Mouse (Mus musculus) limb, embryonic 12.5 days (tissue): ENCODE results near the gene Akirin1. TPM values are rescaled to one million over a fixed set of nuclear protein-coding genes. Genes with fewer than 3 reads are reported as not detected.
A peak's percentile ranks its signal among the peaks of the same experiment; 100 is the strongest.

Experiments used
- ATAC-seq: fragments of 200-750 bp; cut with Nextera tagmentation; 2 replicates; pipeline ENCODE4 v1.8.0; 2017; ENCODE audit warnings: low read depth, moderate TSS enrichment; ENCODE audit not compliant: insufficient number of reproducible peaks, insufficient read depth, low FRiP score, low TSS enrichment
- H3K27ac ChIP-seq: fragments of 300-500 bp; sonication (generic); 2 replicates; pipeline ENCODE4 v1.5.1; 2016; ENCODE audit warnings: mild to moderate bottlenecking, moderate library complexity
- H3K27me3 ChIP-seq: fragments of 300-500 bp; sonication (generic); 2 replicates; pipeline ENCODE4 v1.6.1; 2016; ENCODE audit warnings: mild to moderate bottlenecking, moderate library complexity
- H3K36me3 ChIP-seq: fragments of 300-500 bp; sonication (generic); 2 replicates; pipeline ENCODE4 v1.6.1; 2016; ENCODE audit warnings: mild to moderate bottlenecking, moderate library complexity
- H3K4me1 ChIP-seq: fragments of 300-500 bp; sonication (generic); replicated peaks from 2 replicates; pipeline ENCODE4 v1.6.1; 2016
- H3K4me2 ChIP-seq: fragments of 300-500 bp; sonication (generic); 2 replicates; pipeline ENCODE4 v1.6.1; 2016; ENCODE audit warnings: mild to moderate bottlenecking, moderate library complexity
- H3K4me3 ChIP-seq: fragments of 300-500 bp; sonication (generic); replicated peaks from 2 replicates; pipeline ENCODE4 v1.5.1; 2016; ENCODE audit warnings: mild to moderate bottlenecking
- H3K9ac ChIP-seq: fragments of 300-500 bp; sonication (generic); replicated peaks from 2 replicates; pipeline ENCODE4 v1.6.1; 2016; ENCODE audit warnings: mild to moderate bottlenecking, moderate library complexity
- H3K9me3 ChIP-seq: fragments of 300-500 bp; sonication (generic); 2 replicates; pipeline ENCODE4 v1.6.1; 2016; ENCODE audit warnings: mild to moderate bottlenecking, moderate library complexity
- WGBS: fragments of 180-500 bp; shearing (Covaris S2); methylation state at CpG from one replicate; pipeline ENCODE4 v1.1.7; 2016; 5-methylcytosine and 5-hydroxymethylcytosine counted together
- polyA plus RNA-seq: library from polyadenylated mRNA; unstranded; fragments of >200 nt; fragmentation: Nextera tagmentation; extraction: Ambion mirVana; gene quantifications from 2 replicates; pipeline ENCODE4 v1.2.1, GENCODE M21; 2016

Gene Akirin1
- polyA plus RNA-seq = 67.8 and 71.7 TPM in 2 replicates

- H3K9ac ChIP-seq = peak within 1 kb of the TSS; percentile 90
- H3K4me2 ChIP-seq = peak within 1 kb of the TSS; percentile 87
- peaks cover 7% of the 10 kb centered on the region for H3K4me1 ChIP-seq
- peak; percentile 99 for ATAC-seq
- H3K36me3 ChIP-seq = no peaks in the 10 kb centered on the region
- under 1% methylated on average over 46 of the region's 46 CpGs for WGBS
- peak within 1 kb of the TSS; percentile 97 for H3K4me3 ChIP-seq
- no peaks in the 10 kb centered on the region for H3K27me3 ChIP-seq
- H3K9me3 ChIP-seq = no peaks in the 10 kb centered on the region
- H3K27ac ChIP-seq = peak within 1 kb of the TSS; percentile 92
Observed at GRCm38 (mm10) chr4:123750152-123750651, at the start of gene Akirin1. Akirin1 (minus strand) TSS chr4:123750345.

GRCm38 (mm10) chr4:123797856-123798255 lies 47.7 kb upstream of the Akirin1 start:
- ATAC-seq = no peak
- H3K9me3 ChIP-seq = no peaks in the 10 kb centered on the region
- H3K27me3 ChIP-seq = no peaks in the 10 kb centered on the region
- H3K9ac ChIP-seq = no peak overlapping the region
- peak overlapping the region; percentile 31; the same call in 1 of the 2 replicates for H3K27ac ChIP-seq
- no peak overlapping the region for H3K4me3 ChIP-seq
- H3K4me2 ChIP-seq = no peak overlapping the region
- 35% methylated on average over 7 of the region's 7 CpGs for WGBS
- peaks cover 7% of the 10 kb centered on the region for H3K4me1 ChIP-seq
- no peaks in the 10 kb centered on the region for H3K36me3 ChIP-seq

- Histone ChIP-seq H3K4me1 (peaks cover 7% of the 10 kb centered on the region), H3K4me2 (no peak overlapping the region), H3K27ac (peak overlapping the region; percentile 31; the same call in 1 of the 2 replicates), H3K9me3 (no peaks in the 10 kb centered on the region), H3K27me3 (no peaks in the 10 kb centered on the region), H3K36me3 (no peaks in the 10 kb centered on the region), H3K9ac (no peak overlapping the region), H3K4me3 (no peak overlapping the region)
- 79% methylated on average over 3 of the region's 3 CpGs for WGBS
- ATAC-seq = no peak
Observed at GRCm38 (mm10) chr4:123797403-123797802, 47.3 kb upstream of the Akirin1 start.

- 63% methylated on average over 2 of the region's 2 CpGs for WGBS
- ATAC-seq = no peak
- Histone ChIP-seq H3K9ac (no peak overlapping the region), H3K27me3 (no peaks in the 10 kb centered on the region), H3K4me1 (peaks cover 7% of the 10 kb centered on the region), H3K27ac (no peak overlapping the region), H3K36me3 (no peaks in the 10 kb centered on the region), H3K4me3 (no peak overlapping the region), H3K4me2 (no peak overlapping the region), H3K9me3 (no peaks in the 10 kb centered on the region)
Observed at GRCm38 (mm10) chr4:123795057-123795456, 44.9 kb upstream of the Akirin1 start.

- WGBS = 90% methylated on average over 6 of the region's 6 CpGs
- H3K4me1 ChIP-seq = peaks cover 13% of the 10 kb centered on the region
- no peak overlapping the region for H3K4me2 ChIP-seq
- no peaks in the 10 kb centered on the region for H3K36me3 ChIP-seq
- no peak for ATAC-seq
- H3K9ac ChIP-seq = no peak overlapping the region
- H3K4me3 ChIP-seq = no peak overlapping the region
- no peak overlapping the region for H3K27ac ChIP-seq
- no peaks in the 10 kb centered on the region for H3K9me3 ChIP-seq
- H3K27me3 ChIP-seq = no peaks in the 10 kb centered on the region
Observed at GRCm38 (mm10) chr4:123793136-123793535, 43.0 kb upstream of the Akirin1 start.

GRCm38 (mm10) chr4:123792666-123793065 lies 42.5 kb upstream of the Akirin1 start:
- Histone ChIP-seq H3K27ac (no peak overlapping the region), H3K4me3 (no peak overlapping the region), H3K36me3 (no peaks in the 10 kb centered on the region), H3K9me3 (no peaks in the 10 kb centered on the region), H3K4me1 (peaks cover 13% of the 10 kb centered on the region), H3K9ac (no peak overlapping the region), H3K27me3 (no peaks in the 10 kb centered on the region), H3K4me2 (no peak overlapping the region)
- ATAC-seq = no peak
- 84% methylated on average over 2 of the region's 2 CpGs for WGBS

GRCm38 (mm10) chr4:123787191-123787985 lies 37.2 kb upstream of the Akirin1 start, which contains the start of gene Rhbdl2:
Rhbdl2 (plus strand) TSS chr4:123787874.
- 23% methylated on average over 12 of the region's 12 CpGs for WGBS
- peak within 1 kb of the TSS; percentile 19 for H3K4me3 ChIP-seq
- no peaks in the 10 kb centered on the region for H3K36me3 ChIP-seq
- peaks cover 15% of the 10 kb centered on the region for H3K4me1 ChIP-seq
- H3K4me2 ChIP-seq = peak within 1 kb of the TSS; percentile 38
- 0 out of 2 replicates have a peak within 1 kb of the TSS, but pooled peaks have one; percentile 12 for H3K9ac ChIP-seq
- peak within 1 kb of the TSS; percentile 64; the same call in 1 of the 2 replicates for H3K27ac ChIP-seq
- H3K9me3 ChIP-seq = no peaks in the 10 kb centered on the region
- ATAC-seq = peak; percentile 68
- H3K27me3 ChIP-seq = no peaks in the 10 kb centered on the region

GRCm38 (mm10) chr4:123768234-123768633 lies 18.1 kb upstream of the Akirin1 start:
- 0 out of 2 replicates have a peak, but pooled peaks cover 3% of the 10 kb centered on the region for H3K9me3 ChIP-seq
- no peaks in the 10 kb centered on the region for H3K27me3 ChIP-seq
- no peak overlapping the region for H3K27ac ChIP-seq
- ATAC-seq = no peak
- no peaks in the 10 kb centered on the region for H3K4me1 ChIP-seq
- WGBS = 76% methylated on average over 4 of the region's 4 CpGs
- H3K4me3 ChIP-seq = no peak overlapping the region
- no peak overlapping the region for H3K4me2 ChIP-seq
- H3K9ac ChIP-seq = no peak overlapping the region
- H3K36me3 ChIP-seq = no peaks in the 10 kb centered on the region

GRCm38 (mm10) chr4:123767807-123768206 lies 17.7 kb upstream of the Akirin1 start:
- H3K9ac ChIP-seq = no peak overlapping the region
- 64% methylated on average over 3 of the region's 3 CpGs for WGBS
- ATAC-seq = no peak

GRCm38 (mm10) chr4:123765071-123765470 lies 14.9 kb upstream of the Akirin1 start:
- ATAC-seq = no peak
- no peak overlapping the region for H3K27ac ChIP-seq
- H3K4me2 ChIP-seq = no peak overlapping the region
- no peak overlapping the region for H3K4me3 ChIP-seq
- no peaks in the 10 kb centered on the region for H3K4me1 ChIP-seq
- H3K9me3 ChIP-seq = no peaks in the 10 kb centered on the region
- WGBS = 80% methylated on average over 6 of the region's 6 CpGs
- H3K27me3 ChIP-seq = no peaks in the 10 kb centered on the region
- H3K9ac ChIP-seq = no peak overlapping the region
- no peaks in the 10 kb centered on the region for H3K36me3 ChIP-seq

More at GRCm38 (mm10) chr4:123767807-123768206, 17.7 kb upstream of the Akirin1 start:
- Histone ChIP-seq H3K27ac (no peak overlapping the region), H3K9me3 (0 out of 2 replicates have a peak, but pooled peaks cover 3% of the 10 kb centered on the region), H3K36me3 (no peaks in the 10 kb centered on the region), H3K4me1 (no peaks in the 10 kb centered on the region), H3K4me2 (no peak overlapping the region), H3K27me3 (no peaks in the 10 kb centered on the region), H3K4me3 (no peak overlapping the region)

GRCm38 (mm10) chr4:123758306-123758705 lies 8.2 kb upstream of the Akirin1 start:
- Histone ChIP-seq H3K36me3 (no peaks in the 10 kb centered on the region), H3K27ac (no peak overlapping the region), H3K27me3 (no peaks in the 10 kb centered on the region), H3K4me2 (no peak overlapping the region), H3K9ac (no peak overlapping the region), H3K4me3 (no peak overlapping the region), H3K9me3 (no peaks in the 10 kb centered on the region), H3K4me1 (no peaks in the 10 kb centered on the region)
- WGBS = 52% methylated on average over 4 of the region's 4 CpGs
- ATAC-seq = no peak
